Mouse (Mus musculus): Measurements from ENCODE around the gene Hoxb7. TPM values are rescaled to one million over a fixed set of nuclear protein-coding genes. Genes with fewer than 3 reads are reported as not detected.

Gene Hoxb7
- polyA plus RNA-seq, 1 experiment from 2014 or later: 0.25 TPM

GRCm38 (mm10) chr11:96275896-96276295 is 10.5 kb upstream of the Hoxb7 start:
- 21% methylated on average over 4 of the region's 4 CpGs for WGBS (ENCODE audit: insufficient replicate concordance)
- Histone ChIP-seq H3K4me2 (ENCODE audit: low read depth, low read length) (no peak overlapping the region), H3K9ac (ENCODE audit: low read depth, low read length) (no peak overlapping the region), H3K27me3 (ENCODE audit: control insufficient read depth, insufficient read depth, low read depth, low read length) (peaks cover 99% of the 10 kb centered on the region), H3K9me3 (replicated peaks; ENCODE audit: control insufficient read depth, low read length) (no peaks in the 10 kb centered on the region), H3K27ac (ENCODE audit: low read length) (no peak overlapping the region), H3K4me1 (ENCODE audit: control insufficient read depth, low read depth, low read length) (no peaks in the 10 kb centered on the region), H3K4me3 (ENCODE audit: low read depth, low read length) (no peak overlapping the region), H3K36me3 (ENCODE audit: control insufficient read depth, insufficient read depth) (no peaks in the 10 kb centered on the region)
- ATAC-seq (ENCODE audit: low read depth): no peak

GRCm38 (mm10) chr11:96277151-96278044 is 9.0 kb upstream of the Hoxb7 start:
- Histone ChIP-seq H3K4me1 (ENCODE audit: control insufficient read depth, low read depth, low read length) (no peaks in the 10 kb centered on the region), H3K9me3 (replicated peaks; ENCODE audit: control insufficient read depth, low read length) (no peaks in the 10 kb centered on the region), H3K4me3 (ENCODE audit: low read depth, low read length) (no peak overlapping the region), H3K4me2 (ENCODE audit: low read depth, low read length) (no peak overlapping the region), H3K27me3 (ENCODE audit: control insufficient read depth, insufficient read depth, low read depth, low read length) (peaks cover 98% of the 10 kb centered on the region), H3K27ac (ENCODE audit: low read length) (no peak overlapping the region), H3K9ac (ENCODE audit: low read depth, low read length) (no peak overlapping the region), H3K36me3 (ENCODE audit: control insufficient read depth, insufficient read depth) (no peaks in the 10 kb centered on the region)
- 2% methylated on average over 35 of the region's 35 CpGs for WGBS (ENCODE audit: insufficient replicate concordance)
- no peak for ATAC-seq (ENCODE audit: low read depth)

DNA sequence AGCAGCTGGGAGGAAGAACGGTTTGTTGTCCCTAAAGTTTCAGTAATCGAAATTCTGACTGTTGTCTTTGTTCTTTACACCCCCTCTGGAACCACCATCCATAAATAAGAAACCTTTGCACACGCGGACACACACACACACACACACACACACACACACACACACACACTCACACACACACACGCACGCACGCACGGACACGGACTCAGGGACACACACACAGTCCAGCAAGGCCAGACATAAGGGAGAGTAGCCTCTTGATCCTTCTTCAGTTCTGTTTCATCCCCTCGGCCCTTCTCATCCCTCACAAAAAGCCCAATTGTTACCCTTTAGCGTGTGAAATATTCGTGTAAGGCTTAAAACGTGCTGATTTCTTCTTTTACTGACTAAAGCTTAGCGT is 8.1 kb upstream of the Hoxb7 start:
- no peak overlapping the region for H3K4me2 ChIP-seq (ENCODE audit: low read depth, low read length)

GRCm38 (mm10) chr11:96278773-96279172 is 7.7 kb upstream of the Hoxb7 start:
- Histone ChIP-seq H3K4me2 (ENCODE audit: low read depth, low read length) (no peak overlapping the region), H3K4me3 (ENCODE audit: low read depth, low read length) (no peak overlapping the region), H3K27me3 (ENCODE audit: control insufficient read depth, insufficient read depth, low read depth, low read length) (peaks cover 98% of the 10 kb centered on the region), H3K27ac (ENCODE audit: low read length) (no peak overlapping the region), H3K4me1 (ENCODE audit: control insufficient read depth, low read depth, low read length) (no peaks in the 10 kb centered on the region), H3K36me3 (ENCODE audit: control insufficient read depth, insufficient read depth) (no peaks in the 10 kb centered on the region), H3K9ac (ENCODE audit: low read depth, low read length) (no peak overlapping the region), H3K9me3 (replicated peaks; ENCODE audit: control insufficient read depth, low read length) (no peaks in the 10 kb centered on the region)
- ATAC-seq (ENCODE audit: low read depth): no peak
- under 1% methylated on average over 9 of the region's 9 CpGs for WGBS (ENCODE audit: insufficient replicate concordance)

More for the DNA sequence above, 8.1 kb upstream of the Hoxb7 start:
- no peak for ATAC-seq (ENCODE audit: low read depth)
- H3K27me3 ChIP-seq (ENCODE audit: control insufficient read depth, insufficient read depth, low read depth, low read length): peaks cover 98% of the 10 kb centered on the region
- H3K9me3 ChIP-seq (replicated peaks; ENCODE audit: control insufficient read depth, low read length): no peaks in the 10 kb centered on the region
- no peak overlapping the region for H3K9ac ChIP-seq (ENCODE audit: low read depth, low read length)
- 11% methylated on average over 14 of the region's 14 CpGs for WGBS (ENCODE audit: insufficient replicate concordance)
- H3K4me3 ChIP-seq (ENCODE audit: low read depth, low read length): no peak overlapping the region
- no peak overlapping the region for H3K27ac ChIP-seq (ENCODE audit: low read length)
- H3K4me1 ChIP-seq (ENCODE audit: control insufficient read depth, low read depth, low read length): no peaks in the 10 kb centered on the region
- H3K36me3 ChIP-seq (ENCODE audit: control insufficient read depth, insufficient read depth): no peaks in the 10 kb centered on the region

GRCm38 (mm10) chr11:96279421-96280233 is 6.8 kb upstream of the Hoxb7 start:
- H3K4me2 ChIP-seq (ENCODE audit: low read depth, low read length): no peak overlapping the region
- H3K27me3 ChIP-seq (ENCODE audit: control insufficient read depth, insufficient read depth, low read depth, low read length): peaks cover 98% of the 10 kb centered on the region
- H3K27ac ChIP-seq (ENCODE audit: low read length): no peak overlapping the region
- no peak overlapping the region for H3K9ac ChIP-seq (ENCODE audit: low read depth, low read length)
- H3K9me3 ChIP-seq (replicated peaks; ENCODE audit: control insufficient read depth, low read length): no peaks in the 10 kb centered on the region
- WGBS (ENCODE audit: insufficient replicate concordance): 5% methylated on average over 31 of the region's 31 CpGs
- no peak overlapping the region for H3K4me3 ChIP-seq (ENCODE audit: low read depth, low read length)
- H3K4me1 ChIP-seq (ENCODE audit: control insufficient read depth, low read depth, low read length): no peaks in the 10 kb centered on the region
- no peak for ATAC-seq (ENCODE audit: low read depth)
- H3K36me3 ChIP-seq (ENCODE audit: control insufficient read depth, insufficient read depth): no peaks in the 10 kb centered on the region

GRCm38 (mm10) chr11:96280399-96281378 is 5.7 kb upstream of the Hoxb7 start:
- Histone ChIP-seq H3K4me1 (ENCODE audit: control insufficient read depth, low read depth, low read length) (no peaks in the 10 kb centered on the region), H3K9ac (ENCODE audit: low read depth, low read length) (no peak overlapping the region), H3K4me3 (ENCODE audit: low read depth, low read length) (no peak overlapping the region), H3K27me3 (ENCODE audit: control insufficient read depth, insufficient read depth, low read depth, low read length) (peaks cover 98% of the 10 kb centered on the region), H3K4me2 (ENCODE audit: low read depth, low read length) (no peak overlapping the region), H3K36me3 (ENCODE audit: control insufficient read depth, insufficient read depth) (no peaks in the 10 kb centered on the region), H3K9me3 (replicated peaks; ENCODE audit: control insufficient read depth, low read length) (no peaks in the 10 kb centered on the region), H3K27ac (ENCODE audit: low read length) (no peak overlapping the region)
- no peak for ATAC-seq (ENCODE audit: low read depth)
- 15% methylated on average over 8 of the region's 8 CpGs for WGBS (ENCODE audit: insufficient replicate concordance)

GRCm38 (mm10) chr11:96281396-96281795 is 5.0 kb upstream of the Hoxb7 start:
- Histone ChIP-seq H3K36me3 (ENCODE audit: control insufficient read depth, insufficient read depth) (no peaks in the 10 kb centered on the region), H3K9ac (ENCODE audit: low read depth, low read length) (no peak overlapping the region), H3K27ac (ENCODE audit: low read length) (no peak overlapping the region), H3K27me3 (ENCODE audit: control insufficient read depth, insufficient read depth, low read depth, low read length) (peaks cover 98% of the 10 kb centered on the region), H3K4me3 (ENCODE audit: low read depth, low read length) (no peak overlapping the region), H3K4me1 (ENCODE audit: control insufficient read depth, low read depth, low read length) (no peaks in the 10 kb centered on the region), H3K9me3 (replicated peaks; ENCODE audit: control insufficient read depth, low read length) (no peaks in the 10 kb centered on the region), H3K4me2 (ENCODE audit: low read depth, low read length) (no peak overlapping the region)
- WGBS (ENCODE audit: insufficient replicate concordance): 6% methylated on average over 18 of the region's 18 CpGs
- ATAC-seq (ENCODE audit: low read depth): no peak

DNA sequence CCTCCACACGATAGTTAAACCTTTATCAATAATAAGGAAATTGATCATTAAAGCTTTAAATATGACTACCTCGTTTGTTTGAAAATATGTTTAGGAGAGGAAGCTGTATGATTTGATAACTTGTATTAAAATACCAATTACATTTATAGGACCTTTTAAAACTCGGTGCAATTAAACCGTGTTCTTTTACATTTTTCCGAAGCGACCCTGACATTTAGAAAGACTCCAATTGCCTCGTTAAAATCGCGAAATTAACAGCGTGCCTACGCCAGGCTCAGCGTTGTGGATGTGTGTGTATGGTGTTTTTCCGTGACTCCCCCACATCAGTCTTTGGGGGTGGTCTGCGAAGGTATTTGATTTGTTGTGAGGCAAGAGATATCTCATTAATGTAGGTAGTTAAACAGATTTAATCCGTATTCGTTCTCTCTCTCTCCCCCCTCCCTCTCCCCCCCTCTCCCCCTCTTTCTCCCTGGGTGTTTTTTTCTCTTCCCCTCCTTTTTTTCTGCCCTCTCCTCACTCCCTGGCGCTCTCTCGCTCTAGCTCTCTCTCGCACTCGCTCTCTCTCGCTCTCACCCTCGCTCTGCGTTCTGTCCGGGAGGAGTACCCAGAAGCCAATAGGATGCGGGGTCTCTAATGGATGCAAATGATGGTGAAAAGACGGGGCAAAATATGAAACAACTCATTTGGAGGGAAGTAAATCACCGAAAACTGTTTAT is 4.4 kb upstream of the Hoxb7 start, which contains the start of gene Hoxb8:
Gene Hoxb8 (plus strand): TSS at position 51 of the 716 bp plus-strand sequence.
- whole genome bisulfite sequencing (ENCODE audit: insufficient replicate concordance): 3% methylated on average over 27 of the region's 27 CpGs
- Histone ChIP-seq H3K4me3 (ENCODE audit: low read depth, low read length) (no peak within 1 kb of the TSS), H3K9ac (ENCODE audit: low read depth, low read length) (no peak within 1 kb of the TSS), H3K4me2 (ENCODE audit: low read depth, low read length) (no peak within 1 kb of the TSS), H3K4me1 (ENCODE audit: control insufficient read depth, low read depth, low read length) (no peaks in the 10 kb centered on the region), H3K27me3 (ENCODE audit: control insufficient read depth, insufficient read depth, low read depth, low read length) (peaks cover 98% of the 10 kb centered on the region), H3K9me3 (replicated peaks; ENCODE audit: control insufficient read depth, low read length) (no peaks in the 10 kb centered on the region), H3K36me3 (ENCODE audit: control insufficient read depth, insufficient read depth) (no peaks in the 10 kb centered on the region), H3K27ac (ENCODE audit: low read length) (no peak within 1 kb of the TSS)
- ATAC-seq (ENCODE audit: low read depth): no peak
